Mouse (Mus musculus) kidney, adult 18-20 months (tissue): ENCODE measurements at regions not wholly inside any gene's neighbourhood (a gene's known extent, or its start where the extent isn't known, plus 50 kb on each side); places are given as distances from the start of the nearest gene placed in this dataset.
"Not testable (repeated sequence)": the region's sequence is repeated elsewhere in the genome, so short reads cannot be mapped to it uniquely, and the experiment has no call there.

Experiments used
- DNase-seq: peaks from one replicate; pipeline ENCODE4 v3.0.0; 2021

GRCm38 (mm10) chr3:149088621-149089128, 98.3 kb upstream of the Adgrl2 start:
- no peak for DNase-seq

GRCm38 (mm10) chr3:149087488-149087887, 97.1 kb upstream of the Adgrl2 start:
- DNase-seq: peak; percentile 77

GRCm38 (mm10) chr3:149086704-149087103, 96.3 kb upstream of the Adgrl2 start:
- DNase-seq: no peak

DNA sequence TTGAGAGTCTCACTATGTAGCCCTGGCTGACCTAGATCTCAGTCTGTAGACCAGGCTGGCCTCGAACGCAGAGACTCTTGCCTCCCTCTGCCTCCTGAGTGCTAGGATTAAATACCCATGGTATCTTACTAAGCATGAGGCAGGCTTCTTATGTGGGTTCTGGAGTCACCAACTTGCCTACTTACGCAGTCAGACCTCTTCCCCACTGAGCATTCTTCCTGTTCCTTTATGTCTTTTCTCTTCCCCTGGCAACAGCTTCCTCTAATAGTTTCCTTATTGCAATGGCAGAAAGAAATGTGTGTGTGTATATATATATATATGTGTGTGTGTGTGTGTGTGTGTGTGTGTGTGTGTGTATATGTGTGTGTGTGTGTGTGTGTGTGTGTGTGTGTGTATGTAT, 95.7 kb upstream of the Adgrl2 start:
- DNase-seq: no peak

DNA sequence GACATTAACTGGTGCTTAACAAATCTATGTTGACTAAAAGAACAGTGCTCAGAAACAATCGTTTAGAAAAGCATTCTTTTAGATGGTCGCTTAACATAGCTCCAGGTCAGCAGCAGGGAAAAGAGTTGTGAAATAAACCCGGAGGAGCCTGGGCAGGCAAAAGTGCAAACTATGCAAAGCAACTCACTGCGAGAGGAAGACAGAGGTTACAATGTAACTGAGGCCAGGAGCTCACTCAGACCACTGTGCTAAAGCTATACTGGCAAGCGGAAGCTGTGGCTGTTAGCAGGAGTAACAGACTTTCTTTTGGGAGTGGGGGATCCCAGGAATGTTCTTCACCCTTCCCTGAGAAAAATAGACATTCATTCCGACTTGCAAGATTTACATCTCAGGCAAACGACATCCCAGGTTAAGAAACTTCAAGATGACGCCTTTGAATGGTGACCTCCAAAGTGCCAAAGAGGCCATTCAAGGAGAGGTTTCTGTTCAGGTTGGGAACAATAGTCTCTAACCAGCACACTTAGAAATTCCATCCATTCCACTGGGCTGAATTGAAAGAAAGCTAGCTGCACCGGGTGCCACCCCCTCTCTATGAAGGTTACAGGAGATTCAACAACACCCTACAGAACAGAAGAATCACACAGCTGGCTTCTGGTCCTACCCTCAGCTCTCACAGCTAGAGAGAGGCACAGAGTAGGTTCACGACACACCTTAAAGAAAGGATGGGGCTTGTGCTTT, 94.7 kb upstream of the Adgrl2 start:
- DNase-seq: no peak

DNA sequence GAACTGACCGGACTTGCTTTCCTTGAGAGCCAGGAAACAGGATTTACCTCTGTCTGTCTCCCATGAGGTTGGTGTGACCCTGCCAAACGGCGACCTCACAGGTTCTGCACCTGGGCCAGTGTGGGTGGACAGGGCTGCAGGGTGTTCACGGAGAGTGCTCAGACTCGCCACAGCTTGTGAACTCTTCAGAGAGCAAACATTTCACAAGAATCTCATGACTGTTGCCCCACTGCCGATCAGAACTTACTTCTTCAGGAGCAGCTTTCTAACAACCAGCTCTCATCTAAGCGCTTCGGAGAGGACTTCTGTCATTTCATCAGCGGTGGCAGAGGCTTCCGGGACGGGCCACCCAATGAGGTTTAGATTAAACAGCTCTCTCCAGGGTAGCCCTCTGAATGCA, 93.0 kb upstream of the Adgrl2 start:
- DNase-seq: no peak

DNA sequence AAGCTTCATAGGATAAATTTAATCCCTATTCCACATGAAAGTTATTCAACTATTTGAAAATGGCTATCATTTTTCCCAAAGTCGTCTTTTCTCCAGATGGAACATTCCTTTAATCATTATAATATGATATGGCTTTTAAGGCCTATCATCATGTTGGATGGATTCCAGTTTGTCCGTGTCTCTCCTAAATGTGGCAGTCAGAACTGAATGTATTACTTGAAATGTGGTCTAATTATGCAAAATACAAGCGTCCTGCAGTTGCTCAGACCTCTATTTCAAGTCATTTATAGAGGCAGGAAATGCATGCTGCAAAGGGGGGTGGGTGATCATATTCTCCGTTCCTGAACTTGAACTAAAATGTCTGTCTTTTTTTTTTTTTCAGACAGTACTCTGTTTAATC, 88.5 kb upstream of the Adgrl2 start:
- DNase-seq: no peak

GRCm38 (mm10) chr3:149076928-149077551, 86.7 kb upstream of the Adgrl2 start:
- DNase-seq: no peak

DNA sequence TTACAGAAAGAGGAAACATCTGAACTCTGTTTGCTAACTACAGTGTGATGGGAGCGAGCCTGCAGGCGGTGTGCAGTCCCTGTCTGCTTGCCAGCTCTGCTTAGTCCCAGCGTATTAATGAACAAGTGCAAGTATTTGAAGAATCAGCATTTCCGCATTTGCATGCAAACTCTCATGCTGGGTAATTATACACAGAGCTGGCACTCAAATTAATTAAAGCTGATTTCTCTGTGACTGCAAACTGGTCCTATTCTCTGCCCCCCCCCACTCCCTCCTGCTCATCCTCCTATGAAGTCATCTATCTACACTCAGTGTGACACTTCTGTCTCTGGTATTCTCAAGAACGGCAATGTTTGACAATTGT, 85.1 kb upstream of the Adgrl2 start:
- no peak for DNase-seq

- peak; percentile 43 for DNase-seq
These were observed 84.5 kb upstream of the Adgrl2 start for GRCm38 (mm10) chr3:149074658-149075487.

GRCm38 (mm10) chr3:149070201-149070600, 79.8 kb upstream of the Adgrl2 start:
- DNase-seq: no peak

GRCm38 (mm10) chr3:149069436-149069835, 79.1 kb upstream of the Adgrl2 start:
- DNase-seq: no peak

- no peak for DNase-seq
These were observed 78.5 kb upstream of the Adgrl2 start for GRCm38 (mm10) chr3:149068821-149069220.

- DNase-seq: no peak
These were observed 77.4 kb upstream of the Adgrl2 start for GRCm38 (mm10) chr3:149067758-149068157.

GRCm38 (mm10) chr3:149055077-149055476, 64.7 kb upstream of the Adgrl2 start:
- DNase-seq: no peak

DNA sequence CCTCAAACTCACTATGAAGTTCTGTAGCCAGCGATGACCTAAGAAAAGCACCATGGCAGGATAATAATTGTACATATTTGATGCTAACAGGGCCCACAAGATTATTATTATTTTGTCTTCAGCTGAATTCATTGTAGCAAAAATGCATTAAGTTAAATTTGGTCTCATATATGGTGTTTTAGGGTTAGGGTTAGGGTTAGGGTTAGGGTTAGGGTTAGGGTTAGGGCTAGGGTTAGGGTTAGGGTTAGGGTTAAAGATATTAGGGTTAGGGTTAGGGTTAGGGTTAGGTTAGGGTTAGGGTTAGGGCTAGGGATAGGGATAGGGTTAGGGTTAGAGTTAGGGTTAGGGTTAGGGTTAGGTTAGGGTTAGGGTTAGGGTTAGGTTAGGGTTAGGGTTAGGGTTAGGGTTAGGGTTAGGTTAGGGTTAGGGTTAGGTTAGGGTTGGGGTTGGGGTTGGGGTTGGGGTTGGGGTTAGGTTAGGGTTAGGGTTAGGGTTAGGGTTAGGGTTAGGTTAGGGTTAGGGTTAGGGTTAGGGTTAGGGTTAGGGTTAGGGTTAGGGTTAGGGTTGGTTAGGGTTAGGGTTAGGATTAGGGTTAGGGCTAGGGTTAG, 62.0 kb upstream of the Adgrl2 start:
- DNase-seq: not testable (repeated sequence)

- no peak for DNase-seq
These were observed 55.0 kb upstream of the Adgrl2 start for GRCm38 (mm10) chr3:149045343-149045742.

- DNase-seq: no peak
These were observed 53.5 kb upstream of the Adgrl2 start for GRCm38 (mm10) chr3:149043901-149044300.

- DNase-seq: no peak
These were observed 52.2 kb upstream of the Adgrl2 start for GRCm38 (mm10) chr3:149042527-149042926.

GRCm38 (mm10) chr3:149041188-149041587, 50.8 kb upstream of the Adgrl2 start:
- no peak for DNase-seq
